Mouse (Mus musculus): ENCODE data around the gene Itga2b.
"Not testable (repeated sequence)": the region's sequence is repeated elsewhere in the genome, so short reads cannot be mapped to it uniquely, and the experiment has no call there.

Gene Itga2b

DNA sequence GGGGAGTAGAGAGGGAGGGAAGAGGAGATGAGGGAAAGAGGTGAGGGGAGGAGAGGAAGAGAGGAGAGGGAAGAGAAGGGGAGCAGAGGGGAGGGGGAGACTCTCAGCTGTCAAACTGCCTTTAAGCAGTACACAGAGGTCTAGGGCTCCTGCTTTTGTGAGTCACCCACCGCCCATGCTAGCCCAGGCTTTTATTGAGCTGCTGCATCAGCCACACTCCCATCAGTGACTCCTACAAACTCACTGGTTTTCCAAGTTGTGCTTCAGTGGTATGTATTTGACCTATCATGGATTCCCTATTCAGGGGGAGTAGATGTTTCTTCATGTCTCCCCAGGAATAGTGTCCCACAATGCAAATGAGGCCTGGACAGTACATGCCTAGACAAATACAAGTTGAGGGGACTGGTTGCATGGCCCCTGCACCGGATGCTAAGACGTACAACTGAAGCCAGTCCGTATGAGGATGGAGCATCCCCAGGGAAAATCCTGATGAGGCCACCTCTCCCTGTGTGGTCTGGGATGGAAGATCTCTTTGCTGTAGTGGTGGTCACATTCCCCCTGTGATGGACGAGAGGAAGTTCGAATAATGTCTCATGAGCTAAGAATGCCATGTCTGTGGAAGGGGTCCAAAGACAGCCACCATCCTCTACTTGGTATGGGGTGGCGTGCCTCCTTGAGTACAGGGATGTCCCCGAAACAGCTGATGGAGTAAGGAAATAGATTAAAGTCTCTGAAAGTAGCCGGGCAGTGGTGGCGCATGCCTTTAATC is 54.7 kb downstream of the Itga2b start:
- no peak for DNase-seq (ENCODE audit: low spot score in 2 of 2)

DNA sequence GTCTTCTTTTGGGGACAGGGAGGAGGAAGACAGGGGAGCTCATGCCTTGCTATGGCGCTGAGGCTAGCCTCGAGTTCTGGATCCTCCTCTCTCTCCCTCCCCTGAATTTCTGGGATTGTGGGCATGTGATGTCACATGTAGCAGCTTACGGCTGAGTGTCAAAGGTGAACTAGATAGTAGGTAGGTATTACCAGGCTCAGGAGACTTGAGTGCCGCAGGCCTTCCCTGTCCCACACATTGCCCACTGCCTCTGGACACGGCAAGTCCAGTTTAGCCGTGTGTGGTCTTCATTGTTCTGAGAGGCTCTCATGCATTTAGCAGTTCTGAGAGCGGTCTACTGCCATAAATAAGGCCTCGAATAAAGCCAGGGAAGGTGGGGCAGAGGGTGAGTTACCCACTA is 56.9 kb downstream of the Itga2b start:
- DNase-seq (ENCODE audit: low spot score in 2 of 2): no peak

DNA sequence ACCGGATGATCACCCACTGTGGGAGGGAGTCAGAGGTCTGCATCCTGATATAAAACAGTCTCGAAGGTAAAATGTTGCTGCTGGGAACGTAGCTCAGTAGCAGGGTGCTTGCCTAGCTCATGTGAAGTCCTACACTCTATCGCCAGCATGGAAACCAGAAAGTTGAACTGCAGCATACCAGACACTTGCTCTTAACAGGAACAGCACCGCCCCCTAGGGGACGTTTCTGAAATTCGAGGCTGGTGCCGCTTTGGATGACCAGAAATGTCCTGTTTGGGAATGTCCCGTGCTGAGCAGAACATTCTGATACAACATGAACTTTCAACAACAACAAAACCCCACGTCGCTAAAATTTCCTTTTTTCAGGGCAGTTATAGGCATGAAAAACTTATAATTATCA is 58.2 kb downstream of the Itga2b start:
- peak in 1 of 2 experiments; percentile 92 for DNase-seq (ENCODE audit: low spot score in 2 of 2)

- no peak for DNase-seq (ENCODE audit: low spot score in 2 of 2)
These were observed 58.9 kb downstream of the Itga2b start for GRCm38 (mm10) chr11:102411061-102411460.

DNA sequence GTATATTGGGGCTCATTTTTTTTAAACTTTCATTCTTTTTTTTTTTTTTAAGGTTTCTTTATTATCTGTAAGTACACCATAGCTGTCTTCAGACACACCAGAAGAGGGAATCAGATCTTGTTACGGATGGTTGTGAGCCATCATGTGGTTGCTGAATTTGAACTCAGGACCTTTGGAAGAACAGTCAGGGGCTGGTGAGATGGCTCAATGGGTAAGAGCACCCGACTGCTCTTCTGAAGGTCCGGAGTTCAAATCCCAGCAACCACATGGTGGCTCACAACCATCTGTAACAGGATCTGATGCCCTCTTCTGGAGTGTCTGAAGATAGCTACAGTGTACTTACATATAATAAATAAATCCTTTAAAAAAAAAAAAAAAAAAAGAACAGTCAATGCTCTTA is 59.6 kb downstream of the Itga2b start:
- not testable (repeated sequence) for DNase-seq (ENCODE audit: low spot score in 2 of 2)

GRCm38 (mm10) chr11:102409795-102410330 is 60.1 kb downstream of the Itga2b start:
- no peak for DNase-seq (ENCODE audit: low spot score in 2 of 2)

GRCm38 (mm10) chr11:102408888-102409794 is 60.8 kb downstream of the Itga2b start:
- peak in 1 of 2 experiments; percentile 4 for DNase-seq (ENCODE audit: low spot score in 2 of 2)

DNA sequence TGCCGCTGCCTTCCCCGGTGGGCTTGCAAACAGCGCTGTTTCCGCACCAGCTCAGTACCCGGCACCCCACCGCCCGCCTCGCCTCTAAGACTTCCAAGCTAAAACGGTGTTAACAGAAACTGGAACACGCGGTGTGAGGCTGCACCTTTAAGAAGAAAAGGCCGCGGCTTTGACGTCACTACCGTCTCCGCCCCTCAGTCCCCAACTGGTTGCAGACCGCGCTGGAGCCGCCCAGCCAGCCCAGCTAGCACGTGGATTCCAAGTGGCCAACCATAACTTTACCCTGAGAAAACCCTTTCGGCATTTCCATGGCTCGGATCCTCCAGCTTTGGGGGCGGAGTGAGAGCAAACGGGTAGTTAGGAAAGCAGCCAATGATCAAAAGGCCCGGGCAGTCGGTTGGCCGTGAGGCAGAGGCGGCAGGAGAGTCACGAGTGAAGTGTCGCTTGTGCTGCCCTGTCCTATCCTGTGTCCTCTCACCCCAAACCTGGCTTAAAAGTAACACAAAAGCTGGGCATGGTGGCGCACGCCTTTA is 61.5 kb downstream of the Itga2b start:
- peak; percentile 95 to 98 for DNase-seq (ENCODE audit: low spot score in 2 of 2)

DNA sequence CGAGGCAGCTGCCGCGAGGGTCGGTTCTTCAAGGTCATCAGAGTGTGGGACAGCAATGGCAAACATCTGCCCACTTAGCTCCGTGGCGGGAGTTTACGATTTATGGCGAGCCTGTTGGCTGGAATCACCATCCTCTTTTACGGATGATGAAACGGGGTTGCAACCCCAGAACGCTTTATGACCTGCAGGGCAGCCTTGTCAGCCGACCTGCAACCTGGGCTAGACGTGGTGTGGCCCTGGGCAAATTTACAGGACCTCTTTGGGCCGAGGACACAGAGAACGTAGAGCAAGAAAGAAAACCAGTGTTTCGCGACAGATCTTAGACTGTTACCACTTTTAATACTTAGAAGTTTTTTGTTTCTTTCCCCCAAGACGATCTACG is 62.1 kb downstream of the Itga2b start, which contains the start of gene Slc25a39:
Gene Slc25a39 (minus strand): TSS at position 113 of the 382 bp plus-strand sequence.
- no peak for DNase-seq (ENCODE audit: low spot score in 2 of 2)

DNA sequence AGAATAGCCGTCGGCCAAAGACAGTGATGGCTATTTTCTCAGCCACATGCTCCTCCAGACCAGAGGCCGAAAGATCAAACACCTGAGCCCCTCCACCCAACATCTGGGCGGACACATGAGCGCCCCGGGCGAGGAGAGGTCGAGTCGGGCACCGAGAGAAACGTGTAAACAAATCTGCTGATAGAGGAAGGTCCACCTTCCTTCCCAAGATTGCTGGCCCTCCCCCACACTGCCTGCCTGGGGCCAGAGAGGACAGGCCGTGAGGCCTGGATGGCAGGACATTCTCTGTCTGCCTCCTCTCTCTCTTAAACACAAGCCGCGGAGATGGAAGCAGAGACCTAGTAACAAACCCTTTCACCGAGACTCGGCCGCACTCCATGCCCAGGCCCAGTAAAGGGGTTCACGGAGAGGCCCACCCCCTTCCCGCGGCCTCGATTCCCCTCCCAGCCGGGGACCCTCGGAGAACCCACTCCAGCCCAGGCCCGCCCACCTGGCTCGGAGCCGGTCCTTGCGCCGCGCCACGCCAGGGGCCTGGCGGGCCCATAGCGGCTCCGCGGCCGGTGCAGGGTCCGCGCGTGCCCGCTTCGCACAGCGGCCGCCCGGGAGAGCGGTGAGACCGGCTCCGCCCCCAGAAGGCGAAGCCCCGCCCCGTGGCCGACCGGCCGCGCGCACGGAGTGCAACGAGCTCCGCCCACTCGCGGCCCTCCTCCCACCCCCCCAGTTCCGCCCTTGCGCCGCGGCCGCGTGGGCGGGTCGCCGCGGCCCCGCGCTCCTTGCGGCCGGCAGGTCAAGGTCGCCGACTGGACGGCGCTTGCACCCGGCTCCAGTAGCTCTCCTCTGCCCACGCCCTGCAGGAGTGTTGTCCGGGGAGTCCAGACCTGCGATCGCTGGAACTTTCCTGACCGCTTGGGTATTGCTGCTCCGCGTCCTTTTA is 62.8 kb downstream of the Itga2b start:
- DNase-seq (ENCODE audit: low spot score in 2 of 2): peak in 1 of 2 experiments; percentile 81

DNA sequence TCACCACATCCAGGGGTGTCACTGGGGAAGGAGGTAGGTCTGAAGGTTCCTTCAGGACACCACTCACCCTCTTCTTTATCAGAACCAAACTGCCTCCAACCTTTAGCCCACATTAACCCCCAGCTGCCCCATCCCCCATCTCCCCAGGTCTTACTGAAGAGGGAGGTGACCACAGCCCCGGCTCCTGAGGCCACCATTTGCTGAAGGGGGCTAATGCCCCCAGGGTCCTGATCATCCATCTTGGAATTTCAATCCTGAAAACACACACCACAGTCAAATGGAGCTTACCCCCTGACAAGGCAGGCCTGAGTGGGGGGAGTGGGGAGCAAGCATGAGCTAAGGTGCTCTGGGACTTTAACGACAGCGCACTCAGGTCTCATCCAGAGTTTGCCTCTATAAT is 63.5 kb downstream of the Itga2b start:
- DNase-seq (ENCODE audit: low spot score in 2 of 2): peak in 1 of 2 experiments; percentile 5

- DNase-seq (ENCODE audit: low spot score in 2 of 2): peak in 1 of 2 experiments; percentile 5
These were observed 64.2 kb downstream of the Itga2b start for GRCm38 (mm10) chr11:102405544-102406285.

GRCm38 (mm10) chr11:102404161-102405010 is 65.5 kb downstream of the Itga2b start:
- DNase-seq (ENCODE audit: low spot score in 2 of 2): peak in 1 of 2 experiments; percentile 4

DNA sequence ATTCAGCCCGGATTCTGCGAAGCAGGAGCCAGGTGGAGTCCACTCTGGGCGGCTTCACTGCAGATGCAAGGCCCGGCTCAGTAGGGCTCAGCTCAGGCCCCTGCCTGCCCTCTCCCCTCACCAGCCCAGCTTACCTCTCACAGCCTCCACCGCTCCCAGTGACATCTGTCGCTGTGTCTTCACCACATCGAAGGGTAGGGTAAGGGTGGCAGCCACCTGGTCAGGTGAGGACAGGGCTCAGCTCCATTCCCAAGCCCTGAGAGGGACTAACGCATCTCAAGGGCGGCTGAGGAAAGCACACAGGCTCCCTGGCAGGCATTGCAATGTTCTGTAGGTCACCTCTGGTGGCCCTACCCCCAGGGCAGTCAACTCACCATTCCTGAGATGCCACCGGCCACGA is 66.3 kb downstream of the Itga2b start:
- DNase-seq (ENCODE audit: low spot score in 2 of 2): peak in 1 of 2 experiments; percentile 2

All from left cerebral cortex, adult 9 months (tissue).